Mouse (Mus musculus) C2C12 (cell line): ENCODE measurements around the gene Dcaf15.

Source experiments
- CTCF ChIP-seq: IDR thresholded peaks from one replicate; pipeline ENCODE4 v1.5.1; 2011; ENCODE audit not compliant: control insufficient read depth, insufficient read depth, insufficient read length
- MAX ChIP-seq: IDR thresholded peaks from one replicate; pipeline ENCODE4 v1.6.1; 2011; ENCODE audit warnings: mild to moderate bottlenecking, control low read depth
- MYOD1 ChIP-seq: IDR thresholded peaks from one replicate; pipeline ENCODE4 v1.6.1; 2011; ENCODE audit warnings: low read depth; ENCODE audit not compliant: control insufficient read depth, insufficient read length
- USF1 ChIP-seq: IDR thresholded peaks from one replicate; pipeline ENCODE4 v1.6.1; 2011; ENCODE audit warnings: low read depth, mild to moderate bottlenecking, control low read depth, moderate library complexity

DNA sequence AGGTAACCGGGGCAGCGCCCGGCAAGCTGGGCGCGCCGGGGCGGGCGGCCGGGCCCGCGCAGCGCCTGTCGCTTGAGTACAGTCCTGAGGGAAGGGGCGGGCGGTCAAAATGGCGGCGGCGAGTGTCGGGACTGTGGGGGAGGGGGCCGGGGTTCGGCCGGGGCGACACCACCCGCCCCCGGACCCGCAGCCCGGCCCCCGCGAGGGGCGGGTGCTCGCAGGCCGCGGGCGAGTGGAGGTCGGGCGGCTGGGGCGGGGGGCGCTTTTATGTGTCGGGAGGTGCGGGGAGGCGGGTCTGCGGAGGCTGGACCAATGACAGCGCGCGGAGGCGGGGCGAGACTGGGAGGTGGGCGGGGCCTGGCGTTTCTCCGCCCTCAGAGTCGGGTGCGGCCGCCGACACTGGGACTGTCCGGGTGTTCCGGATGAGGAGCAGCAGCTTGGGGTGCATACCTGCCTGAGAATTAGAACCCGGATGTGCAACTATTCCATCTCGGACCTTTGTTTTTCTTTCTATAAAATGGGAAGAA, 37.5 kb downstream of the Dcaf15 start:
- no peak for TF ChIP-seq MYOD1
- TF ChIP-seq USF1 = no peak
- no peak for TF ChIP-seq CTCF
- TF ChIP-seq MAX = no peak
